Mouse (Mus musculus) heart, embryonic 12.5 days (tissue): Measurements from ENCODE around the gene Gabarap. TPM values are rescaled to one million over a fixed set of nuclear protein-coding genes. Genes with fewer than 3 reads are reported as not detected.

Experiments
- ATAC-seq: fragments of 200-750 bp; cut with Nextera tagmentation; 2 replicates; pipeline ENCODE4 v1.8.0; 2017; ENCODE audit warnings: moderate TSS enrichment, moderate library complexity; ENCODE audit not compliant: insufficient number of reproducible peaks, low FRiP score
- H3K27ac ChIP-seq: fragments of 300-500 bp; sonication (generic); 2 replicates; pipeline ENCODE4 v1.5.1; 2016; ENCODE audit warnings: mild to moderate bottlenecking, moderate library complexity; ENCODE audit not compliant: poor library complexity, severe bottlenecking
- H3K27me3 ChIP-seq: fragments of 300-500 bp; sonication (generic); replicated peaks from 2 replicates; pipeline ENCODE4 v1.6.1; 2016; ENCODE audit warnings: mild to moderate bottlenecking, moderate library complexity
- H3K36me3 ChIP-seq: fragments of 300-500 bp; sonication (generic); 2 replicates; pipeline ENCODE4 v1.6.1; 2016; ENCODE audit warnings: mild to moderate bottlenecking, moderate library complexity
- H3K4me1 ChIP-seq: fragments of 300-500 bp; sonication (generic); replicated peaks from 2 replicates; pipeline ENCODE4 v1.6.1; 2016; ENCODE audit warnings: mild to moderate bottlenecking
- H3K4me2 ChIP-seq: fragments of 300-500 bp; sonication (generic); 2 replicates; pipeline ENCODE4 v1.6.1; 2016; ENCODE audit warnings: mild to moderate bottlenecking, moderate library complexity
- H3K4me3 ChIP-seq: fragments of 300-500 bp; sonication (generic); 2 replicates; pipeline ENCODE4 v1.5.1; 2016; ENCODE audit warnings: mild to moderate bottlenecking
- H3K9ac ChIP-seq: fragments of 300-500 bp; sonication (generic); 2 replicates; pipeline ENCODE4 v1.6.1; 2016; ENCODE audit warnings: mild to moderate bottlenecking, moderate library complexity
- H3K9me3 ChIP-seq: fragments of 300-500 bp; sonication (generic); replicated peaks from 2 replicates; pipeline ENCODE4 v1.6.1; 2016; ENCODE audit warnings: mild to moderate bottlenecking, moderate library complexity
- WGBS: fragments of 180-500 bp; shearing (Covaris S2); methylation state at CpG from one replicate; pipeline ENCODE4 v1.1.7; 2016; 5-methylcytosine and 5-hydroxymethylcytosine counted together
- polyA plus RNA-seq: library from polyadenylated mRNA; unstranded; fragments of >200 nt; fragmentation: Nextera tagmentation; extraction: Ambion mirVana; gene quantifications from 2 replicates; pipeline ENCODE4 v1.2.1, GENCODE M21; 2016

The Gabarap gene
- polyA plus RNA-seq, 1 experiment from 2014 or later = 445 TPM

- H3K4me1 ChIP-seq = peaks cover 19% of the 10 kb centered on the region
- no peaks in the 10 kb centered on the region for H3K27me3 ChIP-seq
- H3K27ac ChIP-seq = peak overlapping the region; percentile 95
- WGBS = 0% methylated on average over 15 of the region's 15 CpGs
- no peaks in the 10 kb centered on the region for H3K9me3 ChIP-seq
- ATAC-seq = no peak; the same call in 1 of the 2 replicates
- H3K4me2 ChIP-seq = peak overlapping the region; percentile 74
- peak overlapping the region; percentile 70 for H3K4me3 ChIP-seq
- peak overlapping the region; percentile 90 for H3K9ac ChIP-seq
- peaks cover 56% of the 10 kb centered on the region for H3K36me3 ChIP-seq
These were observed 768 bp downstream of the Gabarap start for GRCm38 (mm10) chr11:69991711-69992110.

GRCm38 (mm10) chr11:69992396-69992795, 1.5 kb downstream of the Gabarap start:
- H3K9me3 ChIP-seq = no peaks in the 10 kb centered on the region
- 77% methylated on average over 10 of the region's 10 CpGs for WGBS
- ATAC-seq = no peak
- peak overlapping the region; percentile 74 for H3K4me2 ChIP-seq
- peak overlapping the region; percentile 70 for H3K4me3 ChIP-seq
- no peaks in the 10 kb centered on the region for H3K27me3 ChIP-seq
- no peak overlapping the region; the same call in 1 of the 2 replicates for H3K27ac ChIP-seq
- peaks cover 49% of the 10 kb centered on the region for H3K36me3 ChIP-seq
- H3K9ac ChIP-seq = peak overlapping the region; percentile 66
- H3K4me1 ChIP-seq = peaks cover 21% of the 10 kb centered on the region

GRCm38 (mm10) chr11:69992932-69993331, 2.0 kb downstream of the Gabarap start:
- Histone ChIP-seq H3K9me3 (no peaks in the 10 kb centered on the region), H3K27ac (no peak overlapping the region; the same call in 1 of the 2 replicates), H3K4me3 (peak overlapping the region; percentile 70), H3K4me1 (peaks cover 27% of the 10 kb centered on the region), H3K36me3 (peaks cover 47% of the 10 kb centered on the region), H3K27me3 (no peaks in the 10 kb centered on the region), H3K4me2 (peak overlapping the region; percentile 74), H3K9ac (peak overlapping the region; percentile 66)
- ATAC-seq = no peak
- WGBS = 86% methylated on average over 3 of the region's 3 CpGs

GRCm38 (mm10) chr11:69994401-69995090, 3.6 kb downstream of the Gabarap start:
- H3K4me2 ChIP-seq = no peak overlapping the region
- H3K9ac ChIP-seq = no peak overlapping the region
- no peak overlapping the region for H3K27ac ChIP-seq
- no peak overlapping the region; the same call in 1 of the 2 replicates for H3K4me3 ChIP-seq
- WGBS = 84% methylated on average over 11 of the region's 11 CpGs
- no peaks in the 10 kb centered on the region for H3K9me3 ChIP-seq
- no peak for ATAC-seq
- H3K27me3 ChIP-seq = no peaks in the 10 kb centered on the region
- H3K36me3 ChIP-seq = peaks cover 47% of the 10 kb centered on the region
- H3K4me1 ChIP-seq = peaks cover 33% of the 10 kb centered on the region

- peak within 1 kb of the TSS; percentile 99 for H3K4me3 ChIP-seq
- ATAC-seq = peak; percentile 76
- peak within 1 kb of the TSS; percentile 100 for H3K9ac ChIP-seq
- peaks cover 33% of the 10 kb centered on the region for H3K4me1 ChIP-seq
- H3K27me3 ChIP-seq = no peaks in the 10 kb centered on the region
- H3K27ac ChIP-seq = peak within 1 kb of the TSS; percentile 99
- peak within 1 kb of the TSS; percentile 69 for H3K4me2 ChIP-seq
- WGBS = under 1% methylated on average over 36 of the region's 36 CpGs
- H3K9me3 ChIP-seq = no peaks in the 10 kb centered on the region
- H3K36me3 ChIP-seq = peaks cover 44% of the 10 kb centered on the region
These were observed 4.5 kb downstream of the Gabarap start, which contains the start of gene Phf23 for GRCm38 (mm10) chr11:69995391-69995960. Gene Phf23 (plus strand): TSS chr11:69995777.

- H3K4me2 ChIP-seq = peak overlapping the region; percentile 69
- peaks cover 34% of the 10 kb centered on the region for H3K4me1 ChIP-seq
- ATAC-seq = peak; percentile 13; the same call in 1 of the 2 replicates
- no peaks in the 10 kb centered on the region for H3K27me3 ChIP-seq
- H3K9ac ChIP-seq = peak overlapping the region; percentile 100
- no peaks in the 10 kb centered on the region for H3K9me3 ChIP-seq
- H3K36me3 ChIP-seq = peaks cover 44% of the 10 kb centered on the region
- peak overlapping the region; percentile 99 for H3K27ac ChIP-seq
- under 1% methylated on average over 58 of the region's 66 CpGs for WGBS
- H3K4me3 ChIP-seq = peak overlapping the region; percentile 99
These were observed 5.5 kb downstream of the Gabarap start for GRCm38 (mm10) chr11:69996161-69997061.

- 1% methylated on average over 42 of the region's 44 CpGs for WGBS
- Histone ChIP-seq H3K9me3 (no peaks in the 10 kb centered on the region), H3K4me2 (peak overlapping the region; percentile 69), H3K4me1 (peaks cover 41% of the 10 kb centered on the region), H3K9ac (peak overlapping the region; percentile 100), H3K4me3 (peak overlapping the region; percentile 99), H3K27me3 (no peaks in the 10 kb centered on the region), H3K36me3 (peaks cover 44% of the 10 kb centered on the region), H3K27ac (peak overlapping the region; percentile 99)
- ATAC-seq = peak; percentile 82
These were observed 6.1 kb downstream of the Gabarap start for GRCm38 (mm10) chr11:69997070-69997509.

- H3K27me3 ChIP-seq = no peaks in the 10 kb centered on the region
- no peak overlapping the region for H3K4me3 ChIP-seq
- no peak overlapping the region for H3K27ac ChIP-seq
- H3K36me3 ChIP-seq = peaks cover 35% of the 10 kb centered on the region
- no peak overlapping the region for H3K9ac ChIP-seq
- no peaks in the 10 kb centered on the region for H3K9me3 ChIP-seq
- WGBS = 90% methylated on average over 27 of the region's 27 CpGs
- no peak overlapping the region for H3K4me2 ChIP-seq
- H3K4me1 ChIP-seq = peaks cover 48% of the 10 kb centered on the region
- ATAC-seq = no peak
These were observed 7.9 kb downstream of the Gabarap start for GRCm38 (mm10) chr11:69998567-69999491.

- Histone ChIP-seq H3K4me3 (no peak overlapping the region), H3K9ac (no peak overlapping the region), H3K36me3 (peaks cover 30% of the 10 kb centered on the region), H3K27me3 (no peaks in the 10 kb centered on the region), H3K27ac (peak overlapping the region; percentile 96; the same call in 1 of the 2 replicates), H3K4me2 (peak overlapping the region; percentile 85), H3K9me3 (no peaks in the 10 kb centered on the region), H3K4me1 (peaks cover 51% of the 10 kb centered on the region)
- 82% methylated on average over 8 of the region's 8 CpGs for WGBS
- no peak for ATAC-seq
These were observed 8.7 kb downstream of the Gabarap start for GRCm38 (mm10) chr11:69999666-70000065.

GRCm38 (mm10) chr11:70000396-70000898, 9.5 kb downstream of the Gabarap start, which contains the start of gene Dvl2:
Gene Dvl2 (plus strand): TSS chr11:70000595.
- H3K4me2 ChIP-seq = peak within 1 kb of the TSS; percentile 85
- H3K4me1 ChIP-seq = peaks cover 49% of the 10 kb centered on the region
- no peaks in the 10 kb centered on the region for H3K9me3 ChIP-seq
- peak within 1 kb of the TSS; percentile 91 for H3K9ac ChIP-seq
- H3K27ac ChIP-seq = peak within 1 kb of the TSS; percentile 96
- peaks cover 36% of the 10 kb centered on the region for H3K36me3 ChIP-seq
- H3K4me3 ChIP-seq = peak within 1 kb of the TSS; percentile 74
- ATAC-seq = peak; percentile 78
- WGBS = under 1% methylated on average over 47 of the region's 48 CpGs
- H3K27me3 ChIP-seq = no peaks in the 10 kb centered on the region
